Mouse (Mus musculus) megakaryocyte, adult 5-6 weeks (primary cell): ENCODE measurements around the gene Vmn2r76. TPM values are rescaled to one million over a fixed set of nuclear protein-coding genes. Genes with fewer than 3 reads are reported as not detected.
"Not testable (repeated sequence)": the region's sequence is repeated elsewhere in the genome, so short reads cannot be mapped to it uniquely, and the experiment has no call there.

ENCODE experiments used
- ATAC-seq: 2 replicates; pipeline ENCODE4 v1.8.0; 2016; ENCODE audit warnings: mild to moderate bottlenecking, inconsistent platforms; ENCODE audit not compliant: poor library complexity, severe bottlenecking
- total RNA-seq, 2 experiments: library from RNA; stranded (forward) in 1 of 2; stranded (reverse) in 1 of 2; fragments of 153-499, 151-499 nt in 1 of 2; fragments of 221-1000, 200-1000 nt in 1 of 2; gene quantifications; 2 replicates each; pipeline versions ENCODE4 v1.2.3 to v1.2.4; 2015 to 2017

Vmn2r76 gene
- total RNA-seq (2015) (not detected in 2 replicates), total RNA-seq (2017) (under 0.01 TPM in 1 of 2 replicates, not detected in the other)

DNA sequence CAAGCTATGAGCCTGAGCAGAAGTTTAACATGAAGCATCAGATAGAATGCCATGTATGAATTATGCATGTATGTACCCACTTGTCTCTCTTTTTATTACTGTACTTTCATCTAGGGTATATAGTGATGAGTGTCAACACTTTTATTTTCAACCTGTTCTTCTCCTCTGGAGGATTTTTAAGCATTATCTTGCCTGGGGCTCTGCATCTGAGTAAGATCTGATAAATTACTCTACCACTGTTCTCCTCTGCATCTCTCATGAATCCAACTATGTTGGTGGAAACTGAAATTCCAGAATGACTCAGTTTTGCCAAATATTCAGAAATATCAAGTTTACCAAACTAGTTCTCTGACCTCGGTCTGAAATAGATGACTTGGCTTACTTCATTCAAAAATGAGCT is at the start of gene Vmn2r76:
TSS of gene Vmn2r76 (minus strand) at position 101 of the 400 bp plus-strand sequence.
- no peak for ATAC-seq

- no peak for ATAC-seq
Measured at GRCm38 (mm10) chr7:86277072-86277471, 31.0 kb upstream of the Vmn2r76 start, which contains the start of gene Olfr310. Gene Olfr310 (minus strand): TSS chr7:86277172.

GRCm38 (mm10) chr7:86211345-86211744 is 34.8 kb downstream of the Vmn2r76 start:
- no peak for ATAC-seq

GRCm38 (mm10) chr7:86171678-86172077 is 74.4 kb downstream of the Vmn2r76 start, which contains the start of gene Vmn2r75:
Gene Vmn2r75 (minus strand): TSS chr7:86171778.
- not testable (repeated sequence) for ATAC-seq

Other genes with a start within 250 kb of the Vmn2r76 start
- not detected in 2 replicates for gene Vmn2r75, start 74.5 kb downstream of the Vmn2r76 start, total RNA-seq (2015)
- gene Vmn2r75, start 74.5 kb downstream of the Vmn2r76 start, total RNA-seq (2017) = not detected in 2 replicates
- gene Olfr310, start 30.9 kb upstream of the Vmn2r76 start, total RNA-seq (2015) = not detected in 2 replicates
- gene Olfr310, start 30.9 kb upstream of the Vmn2r76 start, total RNA-seq (2017) = not detected in 2 replicates
- not detected in 2 replicates for gene Olfr309, start 67.4 kb upstream of the Vmn2r76 start, total RNA-seq (2015)
- not detected in 2 replicates for gene Olfr309, start 67.4 kb upstream of the Vmn2r76 start, total RNA-seq (2017)
- not detected in 2 replicates for gene Olfr308, start 79.3 kb upstream of the Vmn2r76 start, total RNA-seq (2015)
- gene Olfr308, start 79.3 kb upstream of the Vmn2r76 start, total RNA-seq (2017) = not detected in 2 replicates
- gene Olfr307, start 91.3 kb upstream of the Vmn2r76 start, total RNA-seq (2015) = not detected in 2 replicates
- not detected in 2 replicates for gene Olfr307, start 91.3 kb upstream of the Vmn2r76 start, total RNA-seq (2017)
- gene Olfr305, start 120.6 kb upstream of the Vmn2r76 start, total RNA-seq (2015) = not detected in 2 replicates
- gene Olfr305, start 120.6 kb upstream of the Vmn2r76 start, total RNA-seq (2017) = not detected in 2 replicates
- gene Olfr304, start 140.3 kb upstream of the Vmn2r76 start, total RNA-seq (2015) = not detected in 2 replicates
- not detected in 2 replicates for gene Olfr304, start 140.3 kb upstream of the Vmn2r76 start, total RNA-seq (2017)
- gene Olfr303, start 151.5 kb upstream of the Vmn2r76 start, total RNA-seq (2015) = not detected in 2 replicates
- gene Olfr303, start 151.5 kb upstream of the Vmn2r76 start, total RNA-seq (2017) = not detected in 2 replicates
- gene Olfr301, start 157.5 kb upstream of the Vmn2r76 start, total RNA-seq (2015) = not detected in 2 replicates
- gene Olfr301, start 157.5 kb upstream of the Vmn2r76 start, total RNA-seq (2017) = not detected in 2 replicates
- gene Olfr299, start 213.6 kb upstream of the Vmn2r76 start, total RNA-seq (2015) = not detected in 2 replicates
- not detected in 2 replicates for gene Olfr299, start 213.6 kb upstream of the Vmn2r76 start, total RNA-seq (2017)
- gene Olfr298, start 246.2 kb upstream of the Vmn2r76 start, total RNA-seq (2015) = not detected in 2 replicates
- gene Olfr298, start 246.2 kb upstream of the Vmn2r76 start, total RNA-seq (2017) = not detected in 2 replicates